Comparison of ENCODE assay signal across 8 mouse cellular contexts in the genomic region with DNA sequence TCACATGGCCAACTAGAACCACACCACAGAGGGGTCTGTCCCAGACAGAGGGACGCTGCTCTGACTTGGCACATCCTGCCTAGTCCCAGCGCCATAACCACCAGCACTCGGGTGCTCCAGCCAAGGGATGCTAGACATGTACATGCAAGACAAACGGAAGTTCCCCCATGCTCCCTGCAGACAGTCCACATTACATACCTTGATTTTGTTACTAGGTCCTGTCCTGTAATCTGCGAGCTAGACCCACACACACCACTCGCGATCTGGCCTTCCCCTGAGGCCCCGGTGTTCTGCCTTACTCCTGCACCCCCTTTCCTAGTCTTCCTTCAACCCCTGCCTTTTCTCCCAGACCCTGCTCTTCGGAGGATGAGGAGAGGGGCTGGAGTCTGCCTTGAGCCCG. TPM values are rescaled to one million over a fixed set of nuclear protein-coding genes. Genes with fewer than 3 reads are reported as not detected.
A peak's percentile ranks its signal among the peaks of the same experiment; 100 is the strongest.
DNase-seq lines count a peak whose midpoint lies in the region; ATAC-seq and TF ChIP-seq lines count a peak whose summit lies in the region.

No protein-coding gene starts in this region.

- H3K9ac ChIP-seq in forebrain, postnatal 0 days, result peak overlapping the region; percentile 56

- H3K4me3 ChIP-seq in heart, embryonic 10.5 days, result peak overlapping the region; percentile 68
- peak overlapping the region; percentile 86 for H3K4me3 ChIP-seq in C2C12 (ENCODE audit: insufficient read depth, poor library complexity, severe bottlenecking)
- H3K4me3 ChIP-seq in forebrain, postnatal 0 days (ENCODE audit: low read depth, low read length), result peak overlapping the region; percentile 40

- H3K9me3 ChIP-seq in heart, embryonic 10.5 days, result no peaks in the 10 kb centered on the region
- H3K9me3 ChIP-seq in forebrain, postnatal 0 days (ENCODE audit: low read length), result no peaks in the 10 kb centered on the region

- H3K4me1 ChIP-seq in heart, embryonic 10.5 days, result peaks cover 47% of the 10 kb centered on the region
- 0 out of 2 replicates have a peak, but pooled peaks cover 3% of the 10 kb centered on the region for H3K4me1 ChIP-seq in forebrain, postnatal 0 days (ENCODE audit: insufficient read depth)

- ATAC-seq in forebrain, postnatal 0 days, result no peak
- peak; percentile 8; the same call in 1 of the 2 replicates for ATAC-seq in megakaryocyte, adult 5-6 weeks (ENCODE audit: poor library complexity, severe bottlenecking)

- H3K79me2 ChIP-seq in C2C12 (ENCODE audit: control insufficient read depth, insufficient read depth), result peaks cover 60% of the 10 kb centered on the region

- WGBS in heart, embryonic 10.5 days, result 27% methylated on average over 10 of the region's 10 CpGs
- WGBS in forebrain, postnatal 0 days, result 32% methylated on average over 10 of the region's 10 CpGs

- TF ChIP-seq CTCF in C2C12 (IDR thresholded peaks at IDR 0.05; ENCODE audit: control insufficient read depth, insufficient read depth, insufficient read length), result no peak
- no peak for TF ChIP-seq CTCF in forebrain, postnatal 0 days (IDR thresholded peaks at IDR 0.05; ENCODE audit: low read depth)

- intact Hi-C loops in heart, postnatal 10 days (cut with DNase I), result no loop called here

- H3K79me3 ChIP-seq in C2C12 (ENCODE audit: low read depth), result peaks cover 24% of the 10 kb centered on the region

- H3ac ChIP-seq in C2C12 (ENCODE audit: control insufficient read depth, insufficient read length, low read depth), result peak overlapping the region; percentile 64

- peak overlapping the region; percentile 78 for H3K4me2 ChIP-seq in forebrain, postnatal 0 days (ENCODE audit: low read depth)

- DNase-seq in heart, embryonic 10.5 days (ENCODE audit: low spot score), result no peak
- DNase-seq in heart, postnatal 10 days, result no peak
- no peak for DNase-seq in forebrain, postnatal 0 days
- no peak for DNase-seq in cerebellum, postnatal 25 days
- no peak for DNase-seq in layer of hippocampus, adult 11-12 months (ENCODE audit: low spot score)
- no peak for DNase-seq in embryo, embryonic 9.5 days (ENCODE audit: extremely low spot score)

- H3K36me3 ChIP-seq in heart, embryonic 10.5 days, result peaks cover 64% of the 10 kb centered on the region
- H3K36me3 ChIP-seq in C2C12 (ENCODE audit: control insufficient read depth, insufficient read depth), result peaks cover 52% of the 10 kb centered on the region
- peaks cover 31% of the 10 kb centered on the region for H3K36me3 ChIP-seq in forebrain, postnatal 0 days (ENCODE audit: insufficient read depth)

- H3K27ac ChIP-seq in heart, embryonic 10.5 days, result peak overlapping the region; percentile 84
- H3K27ac ChIP-seq in forebrain, postnatal 0 days (ENCODE audit: low read depth, low read length), result no peak overlapping the region

- no peaks in the 10 kb centered on the region for H3K27me3 ChIP-seq in heart, embryonic 10.5 days (ENCODE audit: insufficient read depth, poor library complexity, severe bottlenecking)
- H3K27me3 ChIP-seq in C2C12 (ENCODE audit: control insufficient read depth, insufficient read depth, insufficient read length), result no peaks in the 10 kb centered on the region
- H3K27me3 ChIP-seq in forebrain, postnatal 0 days (ENCODE audit: insufficient read depth, low read length), result no peaks in the 10 kb centered on the region

TF ChIP-seq in C2C12, 6 proteins besides CTCF, POLR2A, EP300 and RAD21:
- no peak for TF ChIP-seq FOSL1 (IDR thresholded peaks at IDR 0.05; ENCODE audit: insufficient read depth, low read length, poor library complexity, severe bottlenecking)

RNA-seq across cellular contexts. Expression of a gene that starts 0.6 kb away (rescaled TPM):
- polyA plus RNA-seq in heart, embryonic 10.5 days (2016; fragmentation: Nextera tagmentation; extraction: Ambion mirVana), result 22.5 and 32.2 TPM in 2 replicates
- 10 to 100 TPM; 15.7 to 16.2 TPM for total RNA-seq in heart, postnatal 10 days (2021)
- polyA plus RNA-seq in C2C12 (2012; fragmentation: generic; extraction: Trizol), result 61.1 TPM
- total RNA-seq in forebrain, postnatal 0 days (2014; rRNA removed), result 21.4 and 23.5 TPM in 2 replicates
- 9.3 and 9.9 TPM in 2 replicates for polyA plus RNA-seq in forebrain, postnatal 0 days (2015; fragmentation: Nextera tagmentation; extraction: Ambion mirVana)
- 197 and 207 TPM in 2 replicates for total RNA-seq in megakaryocyte, adult 5-6 weeks (2015)
- 315 and 316 TPM in 2 replicates for total RNA-seq in megakaryocyte, adult 5-6 weeks (2017)

RNA-seq across cellular contexts. Expression of a gene that starts 6.2 kb away (rescaled TPM):
- polyA plus RNA-seq in heart, embryonic 10.5 days (2016; fragmentation: Nextera tagmentation; extraction: Ambion mirVana), result 323 and 356 TPM in 2 replicates
- 100 to 1,000 TPM; 358 to 371 TPM for total RNA-seq in heart, postnatal 10 days (2021)
- 309 TPM for polyA plus RNA-seq in C2C12 (2012; fragmentation: generic; extraction: Trizol)
- 137 and 148 TPM in 2 replicates for total RNA-seq in forebrain, postnatal 0 days (2014; rRNA removed)
- polyA plus RNA-seq in forebrain, postnatal 0 days (2015; fragmentation: Nextera tagmentation; extraction: Ambion mirVana), result 261 and 281 TPM in 2 replicates
- 213 and 215 TPM in 2 replicates for total RNA-seq in megakaryocyte, adult 5-6 weeks (2015)
- total RNA-seq in megakaryocyte, adult 5-6 weeks (2017), result 60.4 and 83.5 TPM in 2 replicates

RNA-seq across cellular contexts. Expression of a gene that starts 23.3 kb away (rescaled TPM):
- polyA plus RNA-seq in heart, embryonic 10.5 days (2016; fragmentation: Nextera tagmentation; extraction: Ambion mirVana), result 2.1 and 3.0 TPM in 2 replicates
- 1 to 10 TPM; 2.6 to 2.7 TPM for total RNA-seq in heart, postnatal 10 days (2021)
- polyA plus RNA-seq in C2C12 (2012; fragmentation: generic; extraction: Trizol), result 6.9 TPM
- 1.7 and 4.2 TPM in 2 replicates for total RNA-seq in forebrain, postnatal 0 days (2014; rRNA removed)
- polyA plus RNA-seq in forebrain, postnatal 0 days (2015; fragmentation: Nextera tagmentation; extraction: Ambion mirVana), result 3.6 and 4.1 TPM in 2 replicates
- total RNA-seq in megakaryocyte, adult 5-6 weeks (2015), result 47.3 and 48.1 TPM in 2 replicates
- 104 TPM in 2 replicates for total RNA-seq in megakaryocyte, adult 5-6 weeks (2017)

RNA-seq across cellular contexts. Expression of a gene that starts 28.7 kb away (rescaled TPM):
- polyA plus RNA-seq in heart, embryonic 10.5 days (2016; fragmentation: Nextera tagmentation; extraction: Ambion mirVana), result 4.4 and 5.0 TPM in 2 replicates
- 10 to 100 TPM; 19.7 to 24.5 TPM for total RNA-seq in heart, postnatal 10 days (2021)
- 0.29 TPM for polyA plus RNA-seq in C2C12 (2012; fragmentation: generic; extraction: Trizol)
- 8.6 and 10.8 TPM in 2 replicates for total RNA-seq in forebrain, postnatal 0 days (2014; rRNA removed)
- 10.6 and 13.2 TPM in 2 replicates for polyA plus RNA-seq in forebrain, postnatal 0 days (2015; fragmentation: Nextera tagmentation; extraction: Ambion mirVana)
- 242 and 258 TPM in 2 replicates for total RNA-seq in megakaryocyte, adult 5-6 weeks (2015)
- total RNA-seq in megakaryocyte, adult 5-6 weeks (2017), result 447 and 483 TPM in 2 replicates

RNA-seq across cellular contexts. Expression of a gene that starts 52.1 kb away (rescaled TPM):
- polyA plus RNA-seq in heart, embryonic 10.5 days (2016; fragmentation: Nextera tagmentation; extraction: Ambion mirVana), result not detected in 2 replicates
- total RNA-seq in heart, postnatal 10 days (2021), result under 1 TPM; 0.10 to 0.24 TPM
- not detected for polyA plus RNA-seq in C2C12 (2012; fragmentation: generic; extraction: Trizol)
- not detected in 2 replicates for total RNA-seq in forebrain, postnatal 0 days (2014; rRNA removed)
- polyA plus RNA-seq in forebrain, postnatal 0 days (2015; fragmentation: Nextera tagmentation; extraction: Ambion mirVana), result not detected in 2 replicates
- total RNA-seq in megakaryocyte, adult 5-6 weeks (2015), result 1.4 and 2.7 TPM in 2 replicates
- 2.4 TPM in 2 replicates for total RNA-seq in megakaryocyte, adult 5-6 weeks (2017)
